In the genomic region with DNA sequence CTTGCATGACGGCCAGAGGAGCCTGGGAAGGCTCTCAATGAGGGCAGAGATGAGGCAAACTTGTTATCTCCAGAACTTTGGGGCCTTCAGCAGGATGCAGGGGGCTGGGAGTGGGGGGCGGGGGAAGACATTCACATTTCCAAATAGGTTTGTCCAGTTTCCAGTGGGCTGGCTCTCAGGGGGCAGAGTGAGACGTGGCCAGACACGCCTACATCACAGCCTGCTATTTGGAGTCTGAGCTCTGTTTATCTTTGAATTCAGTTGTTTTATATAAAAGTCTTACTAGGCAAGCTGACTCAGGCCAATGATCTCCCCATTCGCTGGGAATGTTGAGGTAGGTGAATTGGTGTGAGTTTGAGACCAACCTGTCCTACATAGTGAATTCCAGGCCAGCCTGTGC, we compare ENCODE assay signal across 14 mouse cellular contexts. TPM values are rescaled to one million over a fixed set of nuclear protein-coding genes. Genes with fewer than 3 reads are reported as not detected.
DNase-seq lines count a peak whose midpoint lies in the region; ATAC-seq lines count a peak whose summit lies in the region.
"Had no signal": no experiment of that assay in that cellular context is flagged by ENCODE, and none has a peak within 500 bp of the region (broad histone marks: within the 10 kb centered on the region; RNA-seq: fewer than 3 reads in every experiment).

No protein-coding gene starts in this region.

- peak overlapping the region; percentile 29; the same call in 1 of the 2 replicates for H3K4me2 ChIP-seq in hindbrain, embryonic 11.5 days (replicated peaks; ENCODE audit: low read depth, low read length)
- 0 out of 2 replicates have a peak overlapping the region, but pooled peaks have one; percentile 10 for H3K4me2 ChIP-seq in midbrain, embryonic 11.5 days
- H3K4me2 ChIP-seq: limb, embryonic 15.5 days had no signal

- peaks cover 6% of the 10 kb centered on the region; the same call in 1 of the 2 replicates for H3K4me1 ChIP-seq in heart, embryonic 10.5 days
- H3K4me1 ChIP-seq in hindbrain, embryonic 11.5 days (replicated peaks; ENCODE audit: control insufficient read depth, insufficient read depth, low read length) = no peaks in the 10 kb centered on the region
- peaks cover 10% of the 10 kb centered on the region for H3K4me1 ChIP-seq in midbrain, embryonic 11.5 days (ENCODE audit: control insufficient read depth, insufficient read depth, low read length)

- DNase-seq in heart, adult 18-20 months = peak; percentile 5 to 22
- DNase-seq in heart, embryonic 10.5 days (ENCODE audit: low spot score) = no peak
- DNase-seq in heart, adult 8-10 months (ENCODE audit: low spot score) = peak; percentile 1
- DNase-seq in hindbrain, embryonic 11.5 days (ENCODE audit: low spot score) = no peak
- DNase-seq in midbrain, embryonic 11.5 days (ENCODE audit: low spot score, missing footprints) = peak; percentile 86
- DNase-seq in retina, postnatal 1 day = no peak
- DNase-seq in kidney, postnatal 10 days = no peak
- DNase-seq: right cerebral cortex, postnatal 25 days; thymus, postnatal 14 days had no signal

- 59% methylated on average over 5 of the region's 5 CpGs for whole genome bisulfite sequencing in heart, embryonic 10.5 days
- WGBS in hindbrain, embryonic 11.5 days = 68% methylated on average over 5 of the region's 5 CpGs
- WGBS in midbrain, embryonic 11.5 days = 73% methylated on average over 5 of the region's 5 CpGs

- H3K36me3 ChIP-seq in heart, embryonic 10.5 days = no peaks in the 10 kb centered on the region
- no peaks in the 10 kb centered on the region for H3K36me3 ChIP-seq in hindbrain, embryonic 11.5 days (ENCODE audit: control insufficient read depth, insufficient read depth, low read length)
- no peaks in the 10 kb centered on the region for H3K36me3 ChIP-seq in midbrain, embryonic 11.5 days (ENCODE audit: control insufficient read depth, insufficient read depth, low read length)
- H3K36me3 ChIP-seq: limb, embryonic 15.5 days had no signal

- no peaks in the 10 kb centered on the region for H3K27me3 ChIP-seq in heart, embryonic 10.5 days (ENCODE audit: insufficient read depth, poor library complexity, severe bottlenecking)
- no peaks in the 10 kb centered on the region for H3K27me3 ChIP-seq in hindbrain, embryonic 11.5 days (ENCODE audit: control insufficient read depth, insufficient read depth, low read length)
- no peaks in the 10 kb centered on the region for H3K27me3 ChIP-seq in midbrain, embryonic 11.5 days (ENCODE audit: control insufficient read depth, insufficient read depth, low read length)
- H3K27me3 ChIP-seq: limb, embryonic 15.5 days had no signal

- H3K27ac ChIP-seq in heart, embryonic 10.5 days = no peak overlapping the region
- H3K27ac ChIP-seq in hindbrain, embryonic 11.5 days (ENCODE audit: low read depth, low read length) = no peak overlapping the region
- no peak overlapping the region for H3K27ac ChIP-seq in midbrain, embryonic 11.5 days (ENCODE audit: low read depth, low read length)
- H3K27ac ChIP-seq: limb, embryonic 15.5 days had no signal

- no peak overlapping the region for H3K4me3 ChIP-seq in heart, embryonic 10.5 days
- H3K4me3 ChIP-seq in hindbrain, embryonic 11.5 days (ENCODE audit: low read depth, low read length) = no peak overlapping the region
- H3K4me3 ChIP-seq in midbrain, embryonic 11.5 days (ENCODE audit: low read depth, low read length) = no peak overlapping the region
- H3K4me3 ChIP-seq: limb, embryonic 15.5 days had no signal

- ATAC-seq in hindbrain, embryonic 11.5 days (ENCODE audit: low FRiP score) = no peak
- no peak for ATAC-seq in midbrain, embryonic 11.5 days (ENCODE audit: low FRiP score)
- ATAC-seq in activated CD4-positive, CD25-positive, alpha-beta regulatory T cell, adult 4 months = no peak
- ATAC-seq: CD4-positive, CD25-positive, alpha-beta regulatory T cell, adult 4 months had no signal

- no peaks in the 10 kb centered on the region; the same call in 1 of the 2 replicates for H3K9me3 ChIP-seq in heart, embryonic 10.5 days
- no peaks in the 10 kb centered on the region for H3K9me3 ChIP-seq in hindbrain, embryonic 11.5 days (ENCODE audit: control insufficient read depth, low read length)
- H3K9me3 ChIP-seq in midbrain, embryonic 11.5 days (ENCODE audit: control insufficient read depth, low read length) = no peaks in the 10 kb centered on the region
- H3K9me3 ChIP-seq: limb, embryonic 15.5 days had no signal

- H3K9ac ChIP-seq in hindbrain, embryonic 11.5 days (ENCODE audit: low read depth, low read length) = no peak overlapping the region
- no peak overlapping the region for H3K9ac ChIP-seq in midbrain, embryonic 11.5 days (ENCODE audit: low read length)
- H3K9ac ChIP-seq: limb, embryonic 15.5 days had no signal

RNA-seq across cellular contexts. Expression of a gene that starts 1.5 kb away (rescaled TPM):
- total RNA-seq in heart, adult 18-20 months (2021) = not detected
- polyA plus RNA-seq in heart, embryonic 10.5 days (2016; fragmentation: Nextera tagmentation; extraction: Ambion mirVana) = not detected in 2 replicates
- not detected for total RNA-seq in heart, adult 8-10 months (2022)
- 0.28 TPM in 1 of 2 replicates, not detected in the other for polyA plus RNA-seq in hindbrain, embryonic 11.5 days (2014; fragmentation: Nextera tagmentation; extraction: Ambion mirVana)
- 0.18 TPM in 1 of 2 replicates, not detected in the other for polyA plus RNA-seq in midbrain, embryonic 11.5 days (2014; fragmentation: Nextera tagmentation; extraction: Ambion mirVana)
- not detected for polyA plus RNA-seq in activated CD4-positive, CD25-positive, alpha-beta regulatory T cell, adult 4 months (2017; shearing (Covaris generic))
- total RNA-seq: gastrocnemius, postnatal 4 days; layer of hippocampus, adult 8-10 months had no signal
- polyA plus RNA-seq: CD4-positive, CD25-positive, alpha-beta regulatory T cell, adult 4 months; limb, embryonic 15.5 days had no signal

Comparison
In these comparisons a context has a peak if more than half of its experiments do, and no peak if none do; other contexts are left out.
1. DNase-seq: peak in heart, adult 18-20 months (2 of 2), heart, adult 8-10 months (single experiment) and midbrain, embryonic 11.5 days (single experiment); none in heart, embryonic 10.5 days (single experiment), hindbrain, embryonic 11.5 days (single experiment), retina, postnatal 1 day (single experiment) and kidney, postnatal 10 days (single experiment).